Mouse (Mus musculus): Measurements from ENCODE around the gene Ppp4r2. TPM values are rescaled to one million over a fixed set of nuclear protein-coding genes. Genes with fewer than 3 reads are reported as not detected.
A peak's percentile ranks its signal among the peaks of the same experiment; 100 is the strongest.

Gene Ppp4r2
- polyA plus RNA-seq, 1 experiment from 2014 or later, result 31.7 TPM

- Histone ChIP-seq H3K4me1 (no peaks in the 10 kb centered on the region), H3K4me2 (no peak overlapping the region), H3K9ac (no peak overlapping the region), H3K4me3 (replicated peaks) (no peak overlapping the region), H3K27ac (no peak overlapping the region), H3K36me3 (replicated peaks) (no peaks in the 10 kb centered on the region), H3K27me3 (peaks cover 13% of the 10 kb centered on the region), H3K9me3 (no peaks in the 10 kb centered on the region)
- ATAC-seq (ENCODE audit: low FRiP score), result 0 out of 2 replicates have a peak, but pooled peaks have one; percentile 36
- 69% methylated on average over 20 of the region's 20 CpGs for WGBS
Observed at GRCm38 (mm10) chr6:100875862-100876623, 42.6 kb downstream of the Ppp4r2 start.

GRCm38 (mm10) chr6:100876624-100877017 lies 43.2 kb downstream of the Ppp4r2 start:
- H3K4me2 ChIP-seq, result no peak overlapping the region
- no peak overlapping the region for H3K27ac ChIP-seq
- 85% methylated on average over 12 of the region's 12 CpGs for WGBS
- peaks cover 19% of the 10 kb centered on the region for H3K27me3 ChIP-seq
- H3K4me1 ChIP-seq, result no peaks in the 10 kb centered on the region
- H3K36me3 ChIP-seq (replicated peaks), result no peaks in the 10 kb centered on the region
- H3K9ac ChIP-seq, result no peak overlapping the region
- no peak overlapping the region for H3K4me3 ChIP-seq (replicated peaks)
- H3K9me3 ChIP-seq, result no peaks in the 10 kb centered on the region
- no peak for ATAC-seq (ENCODE audit: low FRiP score)

- Histone ChIP-seq H3K27ac (no peak overlapping the region), H3K36me3 (replicated peaks) (no peaks in the 10 kb centered on the region), H3K4me1 (no peaks in the 10 kb centered on the region), H3K4me3 (replicated peaks) (no peak overlapping the region), H3K9ac (no peak overlapping the region), H3K4me2 (no peak overlapping the region), H3K27me3 (peaks cover 21% of the 10 kb centered on the region), H3K9me3 (no peaks in the 10 kb centered on the region)
- ATAC-seq (ENCODE audit: low FRiP score), result no peak
- 82% methylated on average over 13 of the region's 13 CpGs for WGBS
Observed at GRCm38 (mm10) chr6:100878546-100878945, 45.1 kb downstream of the Ppp4r2 start.

GRCm38 (mm10) chr6:100879607-100880006 lies 46.2 kb downstream of the Ppp4r2 start:
- Histone ChIP-seq H3K27ac (no peak overlapping the region), H3K4me2 (no peak overlapping the region), H3K9ac (no peak overlapping the region), H3K4me1 (no peaks in the 10 kb centered on the region), H3K27me3 (peaks cover 21% of the 10 kb centered on the region), H3K9me3 (no peaks in the 10 kb centered on the region), H3K36me3 (replicated peaks) (no peaks in the 10 kb centered on the region), H3K4me3 (replicated peaks) (no peak overlapping the region)
- 55% methylated on average over 10 of the region's 10 CpGs for WGBS
- ATAC-seq (ENCODE audit: low FRiP score), result no peak

- no peak for ATAC-seq (ENCODE audit: low FRiP score)
- WGBS, result 85% methylated on average over 9 of the region's 9 CpGs
Observed at GRCm38 (mm10) chr6:100881657-100882056, 48.2 kb downstream of the Ppp4r2 start.

GRCm38 (mm10) chr6:100882381-100883213 lies 49.2 kb downstream of the Ppp4r2 start:
- H3K9ac ChIP-seq, result no peak overlapping the region
- no peaks in the 10 kb centered on the region for H3K36me3 ChIP-seq (replicated peaks)
- ATAC-seq (ENCODE audit: low FRiP score), result peak; percentile 48; the same call in 1 of the 2 replicates
- no peak overlapping the region for H3K4me3 ChIP-seq (replicated peaks)
- H3K27ac ChIP-seq, result no peak overlapping the region
- 18% methylated on average over 15 of the region's 15 CpGs for WGBS
- peaks cover 21% of the 10 kb centered on the region for H3K27me3 ChIP-seq
- H3K4me2 ChIP-seq, result peak overlapping the region; percentile 36
- no peaks in the 10 kb centered on the region for H3K4me1 ChIP-seq
- H3K9me3 ChIP-seq, result no peaks in the 10 kb centered on the region

More at GRCm38 (mm10) chr6:100881657-100882056, 48.2 kb downstream of the Ppp4r2 start:
- H3K27me3 ChIP-seq, result peaks cover 21% of the 10 kb centered on the region
- H3K4me1 ChIP-seq, result no peaks in the 10 kb centered on the region
- H3K36me3 ChIP-seq (replicated peaks), result no peaks in the 10 kb centered on the region
- H3K4me2 ChIP-seq, result no peak overlapping the region
- no peak overlapping the region for H3K4me3 ChIP-seq (replicated peaks)
- no peak overlapping the region for H3K27ac ChIP-seq
- H3K9me3 ChIP-seq, result no peaks in the 10 kb centered on the region
- H3K9ac ChIP-seq, result no peak overlapping the region

- no peak overlapping the region for H3K4me3 ChIP-seq (replicated peaks)
Observed at GRCm38 (mm10) chr6:100883233-100883632, 49.8 kb downstream of the Ppp4r2 start.

GRCm38 (mm10) chr6:100884594-100885225 lies 51.3 kb downstream of the Ppp4r2 start:
- 89% methylated on average over 12 of the region's 12 CpGs for WGBS
- no peak overlapping the region for H3K9ac ChIP-seq
- H3K4me2 ChIP-seq, result no peak overlapping the region
- no peak overlapping the region for H3K27ac ChIP-seq
- 0 out of 2 replicates have a peak, but pooled peaks cover 3% of the 10 kb centered on the region for H3K4me1 ChIP-seq
- ATAC-seq (ENCODE audit: low FRiP score), result no peak
- no peak overlapping the region for H3K4me3 ChIP-seq (replicated peaks)
- peaks cover 11% of the 10 kb centered on the region; the same call in 1 of the 2 replicates for H3K27me3 ChIP-seq
- H3K36me3 ChIP-seq (replicated peaks), result no peaks in the 10 kb centered on the region
- H3K9me3 ChIP-seq, result no peaks in the 10 kb centered on the region

More at GRCm38 (mm10) chr6:100883233-100883632, 49.8 kb downstream of the Ppp4r2 start:
- no peak overlapping the region for H3K27ac ChIP-seq
- no peak for ATAC-seq (ENCODE audit: low FRiP score)
- H3K9ac ChIP-seq, result no peak overlapping the region
- H3K4me2 ChIP-seq, result no peak overlapping the region
- H3K27me3 ChIP-seq, result peaks cover 21% of the 10 kb centered on the region
- H3K4me1 ChIP-seq, result no peaks in the 10 kb centered on the region
- H3K36me3 ChIP-seq (replicated peaks), result no peaks in the 10 kb centered on the region
- no peaks in the 10 kb centered on the region for H3K9me3 ChIP-seq
- WGBS, result 49% methylated on average over 13 of the region's 13 CpGs

GRCm38 (mm10) chr6:100885376-100885775 lies 52.0 kb downstream of the Ppp4r2 start:
- Histone ChIP-seq H3K36me3 (replicated peaks) (no peaks in the 10 kb centered on the region), H3K9me3 (no peaks in the 10 kb centered on the region), H3K9ac (no peak overlapping the region), H3K27me3 (peaks cover 10% of the 10 kb centered on the region; the same call in 1 of the 2 replicates), H3K4me2 (no peak overlapping the region), H3K4me1 (0 out of 2 replicates have a peak, but pooled peaks cover 3% of the 10 kb centered on the region), H3K4me3 (replicated peaks) (no peak overlapping the region), H3K27ac (no peak overlapping the region)
- WGBS, result 60% methylated on average over 7 of the region's 7 CpGs
- ATAC-seq (ENCODE audit: low FRiP score), result no peak

- H3K27me3 ChIP-seq, result no peaks in the 10 kb centered on the region
Observed at GRCm38 (mm10) chr6:100887012-100887411, 53.6 kb downstream of the Ppp4r2 start.

GRCm38 (mm10) chr6:100889340-100889739 lies 55.9 kb downstream of the Ppp4r2 start:
- Histone ChIP-seq H3K4me2 (no peak overlapping the region), H3K9ac (no peak overlapping the region), H3K36me3 (replicated peaks) (no peaks in the 10 kb centered on the region), H3K27ac (no peak overlapping the region), H3K4me3 (replicated peaks) (no peak overlapping the region), H3K9me3 (no peaks in the 10 kb centered on the region), H3K4me1 (0 out of 2 replicates have a peak, but pooled peaks cover 3% of the 10 kb centered on the region), H3K27me3 (no peaks in the 10 kb centered on the region)
- no peak for ATAC-seq (ENCODE audit: low FRiP score)
- 80% methylated on average over 6 of the region's 6 CpGs for WGBS

More at GRCm38 (mm10) chr6:100887012-100887411, 53.6 kb downstream of the Ppp4r2 start:
- Histone ChIP-seq H3K27ac (no peak overlapping the region), H3K4me1 (0 out of 2 replicates have a peak, but pooled peaks cover 3% of the 10 kb centered on the region), H3K4me3 (replicated peaks) (no peak overlapping the region), H3K9ac (no peak overlapping the region), H3K4me2 (no peak overlapping the region), H3K36me3 (replicated peaks) (no peaks in the 10 kb centered on the region), H3K9me3 (no peaks in the 10 kb centered on the region)
- ATAC-seq (ENCODE audit: low FRiP score), result no peak
- WGBS, result 92% methylated on average over 9 of the region's 9 CpGs

- Histone ChIP-seq H3K4me1 (0 out of 2 replicates have a peak, but pooled peaks cover 3% of the 10 kb centered on the region), H3K27ac (no peak overlapping the region), H3K4me2 (no peak overlapping the region), H3K27me3 (0 out of 2 replicates have a peak, but pooled peaks cover 3% of the 10 kb centered on the region), H3K9ac (no peak overlapping the region), H3K4me3 (replicated peaks) (no peak overlapping the region), H3K36me3 (replicated peaks) (no peaks in the 10 kb centered on the region), H3K9me3 (no peaks in the 10 kb centered on the region)
- no peak for ATAC-seq (ENCODE audit: low FRiP score)
- WGBS, result 81% methylated on average over 4 of the region's 4 CpGs
Observed at GRCm38 (mm10) chr6:100892489-100892888, 59.1 kb downstream of the Ppp4r2 start.

Measured in forebrain, embryonic 12.5 days (tissue).